In the genomic region with DNA sequence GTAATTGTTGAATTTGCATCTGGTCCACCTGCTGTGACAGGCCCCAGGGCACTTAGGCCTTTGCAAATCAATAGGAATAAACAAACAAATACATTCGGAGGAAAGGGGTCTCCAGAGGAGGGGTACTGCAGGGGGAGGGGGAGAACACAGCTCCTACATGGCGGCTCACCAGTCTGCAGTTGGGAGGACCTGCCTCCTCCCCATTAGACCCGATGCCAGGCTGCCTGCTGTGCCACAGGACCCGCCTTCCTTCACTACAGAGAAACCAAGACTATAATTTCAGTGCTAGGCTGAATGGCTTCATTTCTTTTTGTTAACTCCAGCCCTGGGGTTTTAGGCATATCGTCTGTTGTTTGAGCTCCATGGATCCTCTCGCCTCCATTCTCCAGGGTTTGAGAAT, we compare ENCODE assay signal across 18 mouse cellular contexts.
DNase-seq lines count a peak whose midpoint lies in the region; ATAC-seq and TF ChIP-seq lines count a peak whose summit lies in the region.
"Had no signal": no experiment of that assay in that cellular context is flagged by ENCODE, and none has a peak within 500 bp of the region (broad histone marks: within the 10 kb centered on the region; RNA-seq: fewer than 3 reads in every experiment).

No protein-coding gene starts in this region.

- TF ChIP-seq POLR2A in cerebellum, adult 2 months (IDR thresholded peaks at IDR 0.05; ENCODE audit: borderline replicate concordance, insufficient read depth, low read length) = no peak

- H3K27me3 ChIP-seq in cerebellum, adult 2 months (ENCODE audit: control insufficient read depth, insufficient read depth, low read length) = no peaks in the 10 kb centered on the region
- no peaks in the 10 kb centered on the region; the same call in 1 of the 2 replicates for H3K27me3 ChIP-seq in hindbrain, embryonic 12.5 days
- no peaks in the 10 kb centered on the region for H3K27me3 ChIP-seq in midbrain, embryonic 14.5 days (ENCODE audit: control insufficient read depth, insufficient read depth, low read length)
- H3K27me3 ChIP-seq: intestine, embryonic 15.5 days; stomach, embryonic 15.5 days had no signal

- WGBS in cerebellum, adult 2 months = 24% methylated on average over 6 of the region's 6 CpGs
- WGBS in hindbrain, embryonic 12.5 days = 34% methylated on average over 6 of the region's 6 CpGs
- WGBS in midbrain, embryonic 14.5 days = 22% methylated on average over 6 of the region's 6 CpGs

- H3K9ac ChIP-seq in hindbrain, embryonic 12.5 days = no peak overlapping the region
- no peak overlapping the region for H3K9ac ChIP-seq in midbrain, embryonic 14.5 days (replicated peaks; ENCODE audit: low read length)
- H3K9ac ChIP-seq: intestine, embryonic 15.5 days; limb, embryonic 13.5 days; stomach, embryonic 15.5 days had no signal

- H3K4me2 ChIP-seq in hindbrain, embryonic 12.5 days (replicated peaks) = no peak overlapping the region
- H3K4me2 ChIP-seq in midbrain, embryonic 14.5 days (ENCODE audit: low read length) = no peak overlapping the region
- H3K4me2 ChIP-seq: intestine, embryonic 15.5 days; limb, embryonic 13.5 days; stomach, embryonic 15.5 days had no signal

- no peak overlapping the region for H3K27ac ChIP-seq in cerebellum, adult 2 months (ENCODE audit: insufficient read depth, low read length)
- peak overlapping the region; percentile 53; the same call in 1 of the 2 replicates for H3K27ac ChIP-seq in hindbrain, embryonic 12.5 days
- peak overlapping the region; percentile 62 for H3K27ac ChIP-seq in midbrain, embryonic 14.5 days (replicated peaks; ENCODE audit: low read depth, low read length)
- H3K27ac ChIP-seq: intestine, embryonic 15.5 days; limb, embryonic 13.5 days; macrophage; stomach, embryonic 15.5 days had no signal

- H3K4me1 ChIP-seq in cerebellum, adult 2 months (ENCODE audit: control insufficient read depth, insufficient read depth, low read length) = peaks cover 23% of the 10 kb centered on the region
- peaks cover 37% of the 10 kb centered on the region for H3K4me1 ChIP-seq in hindbrain, embryonic 12.5 days
- peaks cover 34% of the 10 kb centered on the region for H3K4me1 ChIP-seq in midbrain, embryonic 14.5 days (ENCODE audit: control insufficient read depth, insufficient read depth, low read length)

- no peak for TF ChIP-seq CTCF in cerebellum, adult 2 months (IDR thresholded peaks at IDR 0.05; ENCODE audit: borderline replicate concordance, insufficient read depth, low read depth, low read length)

- no peaks in the 10 kb centered on the region for H3K9me3 ChIP-seq in hindbrain, embryonic 12.5 days (replicated peaks)
- no peaks in the 10 kb centered on the region for H3K9me3 ChIP-seq in midbrain, embryonic 14.5 days (ENCODE audit: control insufficient read depth, low read length)
- H3K9me3 ChIP-seq: intestine, embryonic 15.5 days; limb, embryonic 13.5 days; stomach, embryonic 15.5 days had no signal

- H3K36me3 ChIP-seq in hindbrain, embryonic 12.5 days = no peaks in the 10 kb centered on the region
- no peaks in the 10 kb centered on the region for H3K36me3 ChIP-seq in midbrain, embryonic 14.5 days (ENCODE audit: control insufficient read depth, insufficient read depth, low read length)
- H3K36me3 ChIP-seq: intestine, embryonic 15.5 days; limb, embryonic 13.5 days; stomach, embryonic 15.5 days had no signal

- no peak overlapping the region for H3K4me3 ChIP-seq in cerebellum, adult 2 months (replicated peaks; ENCODE audit: insufficient read depth, low read depth, low read length)
- H3K4me3 ChIP-seq in hindbrain, embryonic 12.5 days = no peak overlapping the region
- no peak overlapping the region for H3K4me3 ChIP-seq in midbrain, embryonic 14.5 days (replicated peaks; ENCODE audit: low read depth, low read length)
- H3K4me3 ChIP-seq: intestine, embryonic 15.5 days; limb, embryonic 13.5 days; stomach, embryonic 15.5 days had no signal

- peak; percentile 32 to 33 for DNase-seq in cerebellum, adult 2 months
- peak; percentile 31 for DNase-seq in R1 (ENCODE audit: low read depth, low spot score)
- peak; percentile 47 for DNase-seq in midbrain, embryonic 14.5 days
- DNase-seq in right cerebral cortex, adult 18-20 months = no peak
- DNase-seq in kidney, postnatal 25 days = no peak
- DNase-seq in gastrocnemius, postnatal 25 days = no peak
- DNase-seq: adrenal gland, adult 8-10 months; heart, adult 18-20 months; kidney, postnatal 36 days; layer of hippocampus, postnatal 36 days; lung, adult 18-20 months; thymus, postnatal 14 days had no signal

- ATAC-seq in cerebellum, adult (ENCODE audit: insufficient number of reproducible peaks, low FRiP score, low TSS enrichment) = no peak
- peak; percentile 39; the same call in 1 of the 2 replicates for ATAC-seq in hindbrain, embryonic 12.5 days (ENCODE audit: low FRiP score)
- ATAC-seq in midbrain, embryonic 14.5 days (ENCODE audit: low FRiP score, low TSS enrichment) = no peak
- ATAC-seq: intestine, embryonic 15.5 days had no signal

Comparison
In these comparisons a context has a peak if more than half of its experiments do, and no peak if none do; other contexts are left out.
1. DNase-seq: peak in cerebellum, adult 2 months (2 of 2), R1 (single experiment) and midbrain, embryonic 14.5 days (single experiment); none in right cerebral cortex, adult 18-20 months (single experiment), kidney, postnatal 25 days (0 of 2) and gastrocnemius, postnatal 25 days (single experiment).